Mouse (Mus musculus): Measurements from ENCODE around the gene Ankrd44. TPM values are rescaled to one million over a fixed set of nuclear protein-coding genes. Genes with fewer than 3 reads are reported as not detected.
A peak's percentile ranks its signal among the peaks of the same experiment; 100 is the strongest.

Gene Ankrd44
- total RNA-seq, 2 experiments from 2014 or later, result 8.8 to 14.5 TPM

DNA sequence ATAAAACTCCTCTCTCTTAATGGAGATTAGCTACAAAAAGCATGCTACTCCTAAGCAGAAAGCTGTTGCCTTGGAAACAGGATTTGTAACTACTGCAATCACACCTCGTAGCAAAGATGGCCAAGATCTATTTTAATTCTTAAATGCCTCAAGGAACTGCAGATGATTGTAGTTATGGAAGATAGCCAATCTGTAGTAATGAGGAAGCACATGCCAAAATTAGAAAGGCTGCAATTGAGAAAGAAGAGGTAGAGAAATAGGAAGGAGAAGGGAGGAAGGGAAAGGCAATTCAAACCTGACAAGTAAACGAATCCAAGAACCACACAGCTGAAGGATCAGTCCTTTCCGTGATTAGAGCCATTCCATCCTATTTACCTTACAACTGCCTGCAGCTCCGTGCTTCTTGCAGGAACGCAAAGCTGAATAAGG lies 27.5 kb downstream of the Ankrd44 start:
- no peak overlapping the region for H3K4me3 ChIP-seq
- TF ChIP-seq CTCF (conservative IDR thresholded peaks at IDR 0.05), result no peak
- H3K27ac ChIP-seq, result no peak overlapping the region
- DNase-seq (ENCODE audit: low spot score in 2 of 2), result peak in 1 of 2 experiments; percentile 68

DNA sequence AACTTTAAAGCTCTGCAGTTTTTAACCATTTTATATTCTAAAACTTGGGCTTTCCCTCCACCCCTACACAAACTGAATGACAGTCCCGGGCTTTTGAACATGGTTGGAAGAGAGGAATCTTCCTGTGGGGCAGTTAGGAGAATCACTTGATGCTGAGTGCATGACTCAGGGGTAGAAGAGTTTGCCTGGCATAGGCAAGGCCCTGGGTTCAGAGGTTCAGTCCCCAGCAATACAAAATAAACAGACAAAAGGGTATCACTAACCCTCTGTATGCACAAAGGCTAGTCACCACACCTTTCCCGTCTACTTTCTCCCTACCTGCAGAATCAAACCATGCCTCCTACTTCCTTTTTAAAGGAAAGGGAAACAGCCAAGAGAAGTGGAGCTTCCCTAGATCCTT lies 28.5 kb downstream of the Ankrd44 start:
- TF ChIP-seq CTCF (conservative IDR thresholded peaks at IDR 0.05), result no peak
- Histone ChIP-seq H3K27ac (no peak overlapping the region), H3K4me3 (no peak overlapping the region)
- no peak for DNase-seq (ENCODE audit: low spot score in 2 of 2)

DNA sequence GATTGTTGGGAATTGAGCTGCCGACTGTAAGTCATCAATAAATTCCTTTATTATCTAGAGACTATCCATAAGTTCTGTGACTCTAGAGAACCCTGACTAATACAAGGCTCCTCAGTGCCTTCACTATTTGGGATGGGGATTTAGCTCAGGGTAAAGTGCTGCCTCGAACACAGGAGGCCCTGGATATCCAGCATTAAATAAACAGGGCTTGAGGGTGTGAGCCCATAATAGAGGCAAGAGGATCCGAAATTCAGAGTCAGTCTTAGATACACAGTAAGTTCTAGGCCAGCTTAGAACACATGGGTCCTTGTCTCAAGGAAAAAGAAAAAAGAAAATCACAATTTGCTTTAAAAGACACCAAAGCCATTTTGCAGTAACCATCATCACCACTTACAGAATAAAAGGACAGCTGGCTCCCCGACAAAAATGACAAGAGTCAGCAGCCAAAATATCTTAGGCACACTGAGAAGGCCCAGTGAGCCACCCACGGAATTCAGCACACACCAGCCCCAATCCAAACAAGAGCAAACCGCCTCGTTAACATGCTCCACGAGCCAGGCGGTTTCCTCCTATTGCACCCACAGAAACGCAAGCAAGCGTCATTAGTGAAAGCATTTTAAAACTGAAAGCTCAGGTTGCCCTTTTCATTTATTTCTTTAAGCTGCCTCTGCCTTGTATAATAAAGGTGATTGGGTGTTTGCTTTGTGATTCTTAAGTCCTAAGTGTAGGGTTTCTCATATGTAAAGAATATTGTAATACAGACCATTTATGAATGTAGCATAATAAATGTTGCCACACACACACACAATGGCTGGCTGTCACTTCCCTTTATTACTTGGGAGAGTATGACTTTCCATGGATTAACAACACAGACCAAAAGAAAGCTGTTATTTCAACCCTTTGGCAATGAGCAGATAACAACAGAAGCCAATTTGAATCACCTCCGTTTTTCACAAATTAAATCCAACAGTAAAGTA lies 29.8 kb downstream of the Ankrd44 start:
- H3K27ac ChIP-seq, result no peak overlapping the region; the same call in 1 of the 2 replicates
- no peak for TF ChIP-seq CTCF (conservative IDR thresholded peaks at IDR 0.05)
- no peak overlapping the region for H3K4me3 ChIP-seq
- peak; percentile 51 to 65 for DNase-seq (ENCODE audit: low spot score in 2 of 2)

DNA sequence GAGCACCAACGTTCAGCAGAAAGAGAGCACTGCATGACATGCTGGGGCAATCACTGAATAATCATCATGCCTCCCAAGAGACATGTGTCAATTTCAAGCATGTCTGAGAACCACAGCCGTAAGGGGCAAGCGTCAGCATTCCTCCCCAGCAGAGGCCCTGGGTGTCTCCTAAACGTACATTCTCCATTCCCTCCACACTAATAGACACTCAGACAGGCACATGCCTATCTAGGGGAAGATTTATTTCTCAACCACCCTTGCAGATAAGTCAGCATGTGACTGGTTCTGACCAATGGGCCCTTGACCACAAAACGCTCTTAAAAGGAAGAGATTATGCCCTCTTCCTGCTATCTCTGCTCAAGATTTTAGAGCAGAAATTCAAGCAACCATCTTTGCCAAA lies 37.7 kb downstream of the Ankrd44 start:
- Histone ChIP-seq H3K27ac (no peak overlapping the region), H3K4me3 (no peak overlapping the region)
- no peak for DNase-seq (ENCODE audit: low spot score in 2 of 2)
- TF ChIP-seq CTCF (conservative IDR thresholded peaks at IDR 0.05), result no peak

DNA sequence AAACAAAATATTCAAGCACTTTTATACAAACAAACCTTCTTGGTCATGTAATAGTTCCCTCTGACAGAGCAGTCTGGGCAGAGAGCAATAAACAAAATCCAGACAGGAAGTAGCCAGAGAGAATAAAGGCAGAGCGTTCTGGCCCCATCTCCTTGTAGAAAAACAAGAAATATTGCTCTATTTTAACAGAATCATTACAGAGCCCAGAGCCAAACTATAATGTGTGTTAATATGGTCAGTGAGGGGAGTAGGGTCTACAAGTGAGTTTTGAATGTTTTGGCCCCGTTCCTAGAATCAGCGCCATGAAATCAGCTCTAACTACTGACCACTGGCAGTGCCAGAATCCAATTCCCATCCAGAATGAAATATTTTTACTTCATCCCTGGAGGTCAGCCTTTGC lies 38.3 kb downstream of the Ankrd44 start:
- DNase-seq (ENCODE audit: low spot score in 2 of 2), result no peak
- no peak overlapping the region for H3K4me3 ChIP-seq
- no peak overlapping the region for H3K27ac ChIP-seq
- TF ChIP-seq CTCF (conservative IDR thresholded peaks at IDR 0.05), result no peak

DNA sequence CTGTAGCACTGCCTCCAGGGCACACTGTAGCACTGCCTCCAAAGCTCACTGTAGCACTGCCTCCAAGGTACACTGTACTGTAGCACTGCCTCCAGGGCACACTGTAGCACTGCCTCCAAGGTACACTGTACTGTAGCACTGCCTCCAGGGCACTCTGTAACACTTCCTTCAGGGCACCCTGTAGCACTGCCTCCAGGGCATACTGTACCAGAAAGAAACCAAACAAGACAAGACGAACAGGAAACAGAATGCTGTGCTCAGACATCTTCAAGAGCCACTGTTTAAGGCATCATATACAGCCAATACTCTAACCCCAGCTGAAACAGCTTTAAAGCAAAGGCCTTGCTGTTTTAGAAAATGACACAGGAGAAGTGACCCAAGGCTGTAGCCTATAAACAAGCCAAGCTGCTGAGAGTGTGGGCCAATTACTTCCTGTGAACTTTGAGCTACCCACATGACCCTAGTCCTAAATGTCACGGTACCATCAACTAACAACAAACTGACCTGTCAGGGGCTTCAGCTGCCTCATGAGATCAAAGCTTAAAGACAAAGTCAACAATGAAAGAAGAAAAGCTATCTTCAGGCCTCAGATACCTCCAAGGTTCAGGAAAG lies 43.2 kb downstream of the Ankrd44 start:
- no peak for TF ChIP-seq CTCF (conservative IDR thresholded peaks at IDR 0.05)
- no peak overlapping the region for H3K4me3 ChIP-seq
- no peak overlapping the region for H3K27ac ChIP-seq
- no peak for DNase-seq (ENCODE audit: low spot score in 2 of 2)

DNA sequence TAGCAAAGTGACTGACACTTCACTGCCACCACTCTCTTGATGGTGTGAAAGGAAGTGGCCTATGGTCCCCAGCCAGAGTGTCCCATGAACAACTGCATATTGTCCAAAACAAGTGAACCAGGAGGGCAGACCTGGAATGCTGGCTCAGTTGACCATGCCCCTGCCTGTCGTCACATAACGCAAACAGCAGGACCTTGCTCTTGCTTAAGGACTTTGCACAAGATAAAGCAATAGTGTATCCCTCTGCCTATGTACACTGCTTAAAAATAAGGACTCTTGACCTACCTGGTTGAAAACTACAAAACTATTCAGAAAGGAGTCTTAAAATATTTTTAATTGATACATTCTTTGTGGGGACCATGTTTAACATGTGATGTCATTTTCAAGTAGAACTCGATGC lies 44.7 kb downstream of the Ankrd44 start:
- TF ChIP-seq CTCF (conservative IDR thresholded peaks at IDR 0.05), result no peak
- Histone ChIP-seq H3K27ac (no peak overlapping the region), H3K4me3 (no peak overlapping the region)
- no peak for DNase-seq (ENCODE audit: low spot score in 2 of 2)

DNA sequence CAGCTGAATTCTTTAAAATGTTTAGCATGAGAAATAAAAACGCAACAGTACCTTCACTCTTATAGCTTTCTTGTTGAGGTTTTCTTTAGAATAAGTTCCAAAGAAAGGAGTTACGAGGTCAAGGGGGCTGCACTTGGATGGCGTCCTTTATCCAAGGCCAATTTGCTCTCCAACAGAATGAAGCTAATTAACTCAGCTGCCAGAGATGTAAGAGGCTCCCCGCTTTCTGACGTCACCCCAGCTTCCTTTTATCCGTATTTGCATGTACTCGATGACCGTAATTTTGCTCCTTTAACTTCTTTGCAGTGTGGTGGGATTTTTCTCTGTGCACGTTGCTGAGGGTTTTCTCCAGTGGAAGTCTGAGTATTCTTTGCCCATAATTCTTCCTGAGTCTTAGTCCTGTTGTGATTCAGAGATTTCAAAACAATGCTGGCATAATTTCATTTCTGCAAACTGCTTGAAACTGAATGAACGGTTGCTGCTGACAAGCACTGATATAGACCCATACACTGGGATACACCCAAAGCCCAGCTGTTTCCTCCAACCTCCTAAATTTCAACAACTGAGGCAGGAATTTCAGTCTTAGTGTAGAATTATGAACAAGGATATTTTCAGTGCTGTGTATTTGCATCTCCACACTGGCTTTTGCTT lies 48.6 kb downstream of the Ankrd44 start:
- no peak overlapping the region for H3K27ac ChIP-seq
- DNase-seq (ENCODE audit: low spot score in 2 of 2), result no peak
- TF ChIP-seq CTCF (conservative IDR thresholded peaks at IDR 0.05), result no peak
- no peak overlapping the region for H3K4me3 ChIP-seq

DNA sequence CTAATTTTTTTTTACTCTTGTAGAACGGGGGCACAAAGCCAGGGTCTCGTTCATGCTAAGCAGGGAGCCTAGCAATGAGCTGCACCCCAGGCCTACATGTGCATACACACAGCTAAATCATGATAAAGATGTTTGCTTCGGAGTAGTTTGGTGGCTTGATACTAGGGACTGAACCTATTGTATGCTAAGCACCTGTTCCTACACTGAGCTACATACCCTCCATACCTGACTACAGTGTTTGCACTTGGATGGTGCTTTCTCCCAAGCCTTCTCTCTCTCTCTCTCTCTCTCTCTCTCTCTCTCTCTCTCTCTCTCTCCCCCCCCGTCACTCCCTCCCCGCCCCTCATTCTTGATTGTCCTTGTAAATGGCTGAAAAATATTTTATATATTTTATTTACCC lies 49.2 kb downstream of the Ankrd44 start:
- Histone ChIP-seq H3K4me3 (no peak overlapping the region), H3K27ac (no peak overlapping the region)
- no peak for DNase-seq (ENCODE audit: low spot score in 2 of 2)
- no peak for TF ChIP-seq CTCF (conservative IDR thresholded peaks at IDR 0.05)

DNA sequence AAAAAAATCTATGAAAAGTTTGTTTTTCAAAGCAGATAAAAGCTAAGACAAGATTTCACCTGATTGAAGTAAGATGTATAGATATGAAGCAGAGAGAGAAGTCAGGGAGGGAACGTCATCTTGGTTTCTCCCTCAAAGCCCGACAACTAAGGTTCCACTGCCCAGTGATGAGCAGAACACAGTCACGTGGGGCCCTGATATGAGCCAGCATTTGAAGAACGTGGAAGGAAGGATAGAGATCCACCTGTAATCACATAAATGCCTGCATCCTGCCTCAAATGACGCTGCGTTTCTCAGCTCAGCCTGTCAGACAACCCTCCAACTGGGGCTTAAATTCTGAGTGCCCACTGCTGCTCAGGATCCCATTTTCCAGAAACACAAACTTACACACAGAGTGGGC lies 52.1 kb downstream of the Ankrd44 start:
- DNase-seq (ENCODE audit: low spot score in 2 of 2), result no peak
- H3K4me3 ChIP-seq, result no peak overlapping the region
- no peak for TF ChIP-seq CTCF (conservative IDR thresholded peaks at IDR 0.05)
- H3K27ac ChIP-seq, result no peak overlapping the region

DNA sequence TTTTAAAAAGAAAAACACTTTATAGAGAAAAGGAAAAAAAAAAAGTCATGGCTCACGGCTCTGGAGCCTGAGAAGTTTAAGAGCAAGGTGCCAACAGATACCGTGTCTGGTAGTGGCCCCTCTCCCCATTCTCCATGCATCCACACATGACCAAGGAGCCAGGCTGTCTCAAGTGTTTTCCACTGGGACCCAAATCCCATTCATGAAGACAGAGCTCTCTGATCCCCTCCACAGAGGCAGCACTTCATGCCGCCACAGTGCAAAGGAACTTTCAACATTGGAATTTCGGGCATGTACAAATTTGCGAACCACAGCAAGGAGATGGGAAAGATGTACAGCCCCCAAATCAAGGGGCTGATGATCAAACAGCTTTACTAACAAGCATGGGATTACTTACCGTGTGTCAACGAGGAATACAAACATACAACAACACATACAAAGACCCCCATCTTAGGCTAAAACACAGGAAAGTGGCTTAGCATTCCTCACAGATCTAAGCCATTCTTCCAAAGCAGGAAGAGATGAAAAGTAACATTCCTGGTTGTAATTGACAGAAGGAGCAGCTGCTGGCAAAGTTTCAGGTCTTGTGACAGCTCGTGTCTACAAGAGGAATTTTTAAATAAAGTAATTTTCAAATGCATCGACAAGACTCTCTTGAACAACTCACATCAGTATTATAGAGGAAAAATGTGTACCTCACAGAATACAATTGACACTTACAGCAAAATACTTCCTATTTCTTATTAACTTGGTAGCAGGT lies 53.1 kb downstream of the Ankrd44 start:
- no peak overlapping the region for H3K27ac ChIP-seq
- DNase-seq (ENCODE audit: low spot score in 2 of 2), result no peak

DNA sequence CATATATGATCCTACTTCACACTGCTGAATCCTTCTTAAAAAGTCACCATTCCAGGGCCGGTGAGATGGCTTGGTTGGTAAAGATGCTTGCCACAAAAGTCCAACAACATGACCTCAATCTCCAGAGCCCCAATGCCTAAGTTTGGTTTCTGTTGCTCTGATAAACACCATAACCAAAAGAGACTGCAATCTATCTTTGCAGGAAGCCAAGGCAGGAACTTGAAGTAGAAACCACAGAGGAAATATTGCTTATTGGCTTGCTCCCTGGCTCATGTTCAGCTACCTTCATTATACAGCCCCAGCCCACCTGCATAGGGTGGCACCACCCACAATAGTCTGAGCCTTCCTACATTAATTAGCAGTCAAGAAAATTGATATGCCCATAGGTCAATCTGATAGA lies 54.9 kb downstream of the Ankrd44 start:
- Histone ChIP-seq H3K27ac (no peak overlapping the region), H3K4me3 (no peak overlapping the region)
- DNase-seq (ENCODE audit: low spot score in 2 of 2), result no peak
- no peak for TF ChIP-seq CTCF (conservative IDR thresholded peaks at IDR 0.05)

More for the DNA sequence above, 53.1 kb downstream of the Ankrd44 start:
- TF ChIP-seq CTCF (conservative IDR thresholded peaks at IDR 0.05), result no peak
- H3K4me3 ChIP-seq, result no peak overlapping the region

All from layer of hippocampus, adult 2 months (tissue).